Mouse (Mus musculus): Measurements from ENCODE around the gene Pcare. TPM values are rescaled to one million over a fixed set of nuclear protein-coding genes. Genes with fewer than 3 reads are reported as not detected.
"Not testable (repeated sequence)": the region's sequence is repeated elsewhere in the genome, so short reads cannot be mapped to it uniquely, and the experiment has no call there.

Gene Pcare
- polyA plus RNA-seq, 1 experiment from 2014 or later = not detected

DNA sequence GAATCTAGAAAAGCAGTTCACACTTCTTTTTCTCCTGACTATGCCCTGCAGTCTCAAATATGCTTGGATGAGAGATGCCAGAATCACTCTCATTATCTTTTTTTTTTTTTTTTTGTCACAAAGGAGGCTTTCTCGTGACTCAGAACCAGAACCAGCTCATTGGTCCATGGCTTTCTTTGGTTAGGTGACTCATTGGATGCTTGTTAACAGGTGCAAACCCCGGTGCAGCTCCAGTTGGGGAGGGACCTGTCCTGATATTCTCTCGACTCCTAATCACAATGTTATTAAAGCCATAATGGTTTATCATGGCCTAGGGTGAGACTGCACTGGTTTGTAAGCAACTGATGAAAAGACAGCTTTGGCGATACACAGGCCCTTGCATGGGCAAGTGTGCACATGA, 21.5 kb upstream of the Pcare start:
- H3K27ac ChIP-seq = no peak overlapping the region
- WGBS = 70% methylated on average over 4 of the region's 4 CpGs
- H3K27me3 ChIP-seq (replicated peaks) = no peaks in the 10 kb centered on the region
- H3K9ac ChIP-seq = no peak overlapping the region
- H3K36me3 ChIP-seq = no peaks in the 10 kb centered on the region
- no peak overlapping the region for H3K4me2 ChIP-seq
- H3K9me3 ChIP-seq = no peaks in the 10 kb centered on the region
- H3K4me3 ChIP-seq (replicated peaks) = no peak overlapping the region
- ATAC-seq (ENCODE audit: insufficient read depth, low FRiP score, low read depth) = no peak
- H3K4me1 ChIP-seq = no peaks in the 10 kb centered on the region

DNA sequence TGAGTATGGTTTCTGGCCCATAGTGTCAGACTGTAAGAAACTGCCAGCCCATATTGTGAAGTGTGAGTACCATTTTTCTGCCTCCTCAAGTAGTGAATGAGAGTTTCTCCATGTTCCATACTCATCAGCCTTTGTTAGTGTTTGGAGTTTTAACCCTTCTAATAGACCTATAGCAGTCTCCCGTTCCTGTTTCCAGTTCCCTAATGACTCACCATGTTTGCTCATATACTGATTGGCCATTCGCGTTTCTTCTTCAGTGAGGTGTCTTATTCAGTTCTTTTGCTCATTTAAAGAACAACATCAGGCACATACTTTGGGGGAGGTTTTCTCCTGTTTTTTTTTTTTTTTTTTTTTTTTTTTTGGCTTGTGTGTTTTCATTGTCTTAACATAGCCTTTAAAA, 18.0 kb upstream of the Pcare start:
- H3K9ac ChIP-seq = no peak overlapping the region
- ATAC-seq (ENCODE audit: insufficient read depth, low FRiP score, low read depth) = no peak
- no peak overlapping the region for H3K4me3 ChIP-seq (replicated peaks)
- no peak overlapping the region for H3K27ac ChIP-seq
- no peak overlapping the region for H3K4me2 ChIP-seq
- no peaks in the 10 kb centered on the region for H3K4me1 ChIP-seq
- no peaks in the 10 kb centered on the region for H3K9me3 ChIP-seq
- H3K27me3 ChIP-seq (replicated peaks) = no peaks in the 10 kb centered on the region
- no peaks in the 10 kb centered on the region for H3K36me3 ChIP-seq
- WGBS = 85% methylated on average over 3 of the region's 3 CpGs

DNA sequence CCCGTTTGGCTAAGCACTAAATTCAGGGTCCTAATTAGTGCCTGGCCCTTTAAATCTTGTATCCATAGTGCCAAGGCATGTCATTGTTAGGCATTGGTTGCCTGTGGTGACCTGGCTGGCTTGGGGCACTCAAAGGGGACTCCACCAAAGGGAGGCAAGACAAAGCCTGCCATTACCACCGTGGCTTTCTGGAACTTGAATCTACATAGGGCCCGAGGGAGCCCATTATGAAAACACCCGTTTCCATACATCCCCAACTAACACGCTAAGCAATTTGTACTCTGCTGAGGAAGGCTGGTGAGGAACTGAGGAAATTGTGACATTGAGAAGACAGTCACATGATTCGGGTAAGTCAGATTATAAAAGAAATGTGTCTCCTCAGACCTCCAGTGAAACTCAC, 16.9 kb upstream of the Pcare start:
- Histone ChIP-seq H3K27me3 (replicated peaks) (no peaks in the 10 kb centered on the region), H3K4me3 (replicated peaks) (no peak overlapping the region)
- WGBS = 49% methylated on average over 6 of the region's 6 CpGs

DNA sequence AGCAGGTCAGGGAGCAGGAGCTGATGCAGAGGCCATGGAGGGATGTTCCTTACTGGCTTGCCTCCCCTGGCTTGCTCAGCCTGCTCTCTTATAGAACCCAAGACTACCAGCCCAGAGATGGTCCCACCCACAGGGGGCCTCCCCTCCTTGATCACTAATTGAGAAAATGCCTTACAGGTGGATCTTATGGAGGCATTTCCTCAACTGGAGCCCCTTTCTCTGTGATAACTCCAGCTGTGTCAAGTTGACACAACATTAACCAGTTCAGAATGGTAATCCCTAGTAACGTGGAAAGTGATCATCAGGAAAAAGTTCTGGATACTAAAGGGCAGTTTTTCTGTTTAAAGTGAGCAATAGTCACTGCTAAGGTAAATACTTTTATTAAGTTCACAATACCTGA, 15.5 kb upstream of the Pcare start, which contains the start of gene Clip4:
Gene Clip4, plus strand, starts transcription at position 301 of the 400 bp plus-strand sequence.
- H3K27ac ChIP-seq; H3K4me1 ChIP-seq; H3K4me3 ChIP-seq (replicated peaks); H3K9ac ChIP-seq; H3K36me3 ChIP-seq; H3K9me3 ChIP-seq; ATAC-seq (ENCODE audit: insufficient read depth, low FRiP score, low read depth); H3K27me3 ChIP-seq (replicated peaks); H3K4me2 ChIP-seq: not testable (repeated sequence)
- WGBS = 62% methylated on average over 1 of the region's 1 CpGs

More for the DNA sequence above, 16.9 kb upstream of the Pcare start:
- Histone ChIP-seq H3K4me2 (no peak overlapping the region), H3K27ac (no peak overlapping the region), H3K4me1 (no peaks in the 10 kb centered on the region), H3K9ac (no peak overlapping the region), H3K9me3 (no peaks in the 10 kb centered on the region), H3K36me3 (no peaks in the 10 kb centered on the region)
- ATAC-seq (ENCODE audit: insufficient read depth, low FRiP score, low read depth) = no peak

DNA sequence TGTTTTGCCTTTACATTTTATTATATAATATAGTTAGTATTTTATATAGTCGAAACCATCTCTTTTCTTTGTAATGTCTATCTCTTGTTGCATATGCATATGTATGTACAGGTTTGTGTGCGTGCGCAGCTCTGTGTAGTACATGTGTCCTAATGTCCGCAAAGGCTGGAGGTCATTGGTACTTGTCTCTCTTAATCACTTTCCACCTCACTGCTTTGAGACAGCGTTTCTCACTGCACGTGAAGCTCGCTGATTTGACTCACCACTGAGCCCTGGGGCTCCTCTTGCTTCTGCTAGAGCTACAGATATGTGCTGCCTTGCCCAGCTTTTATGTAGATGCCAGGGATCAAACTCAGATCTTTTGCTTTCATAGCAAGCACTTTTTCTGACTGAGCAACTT, 7.8 kb upstream of the Pcare start:
- H3K36me3 ChIP-seq = no peaks in the 10 kb centered on the region
- WGBS = 84% methylated on average over 7 of the region's 7 CpGs

DNA sequence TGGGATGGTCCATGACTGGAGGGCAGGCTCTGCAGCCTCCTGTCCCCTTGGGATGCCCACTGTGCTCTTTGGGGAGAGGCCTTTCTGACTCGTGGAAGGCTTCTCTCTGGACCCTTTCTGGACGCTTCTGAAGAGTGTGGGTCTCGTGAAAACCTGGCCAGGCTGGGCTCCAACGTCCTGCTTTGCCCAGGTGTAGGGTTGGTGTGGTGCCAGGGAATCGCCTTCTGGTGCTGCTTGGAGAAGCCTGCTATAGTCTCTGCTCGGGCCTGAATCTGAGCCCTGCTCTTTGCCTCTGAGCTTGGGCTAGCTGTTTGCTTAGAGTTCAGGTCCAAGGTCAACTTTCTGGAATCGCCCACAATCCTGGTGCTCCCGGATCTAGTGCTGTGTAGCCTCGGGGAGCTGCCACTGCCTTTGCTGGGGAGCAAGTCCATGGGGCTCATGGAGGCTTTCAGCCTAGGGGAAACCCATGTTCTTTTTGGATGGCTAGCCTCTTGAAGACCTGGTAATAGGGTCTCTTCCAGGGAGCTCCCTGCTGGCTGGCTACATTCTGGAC, 3.0 kb downstream of the Pcare start:
- WGBS = 74% methylated on average over 9 of the region's 9 CpGs

More for the DNA sequence above, 7.8 kb upstream of the Pcare start:
- Histone ChIP-seq H3K9me3 (no peaks in the 10 kb centered on the region), H3K27me3 (replicated peaks) (no peaks in the 10 kb centered on the region), H3K27ac (no peak overlapping the region), H3K4me2 (no peak overlapping the region), H3K9ac (no peak overlapping the region), H3K4me3 (replicated peaks) (no peak overlapping the region), H3K4me1 (no peaks in the 10 kb centered on the region)
- ATAC-seq (ENCODE audit: insufficient read depth, low FRiP score, low read depth) = no peak

DNA sequence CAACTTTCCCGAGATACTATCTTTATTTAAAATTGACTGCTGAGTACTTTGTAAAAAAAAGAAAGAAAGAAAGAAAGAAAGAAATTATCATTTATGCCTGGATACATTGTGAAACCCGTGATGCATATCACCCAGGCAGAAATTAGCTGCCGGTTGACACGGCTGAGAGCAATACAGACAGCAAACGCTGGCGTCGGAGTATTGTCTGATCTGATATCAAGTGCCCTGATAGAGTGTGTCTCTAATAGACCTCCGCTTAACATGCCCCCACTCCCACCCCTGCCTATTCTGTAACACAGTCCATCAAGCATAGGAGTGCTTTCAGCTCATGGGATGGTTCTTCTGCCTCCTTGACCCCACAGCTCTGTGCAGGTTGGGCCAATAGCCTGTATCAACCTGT, 5.1 kb downstream of the Pcare start:
- ATAC-seq (ENCODE audit: insufficient read depth, low FRiP score, low read depth) = no peak
- Histone ChIP-seq H3K9ac (no peak overlapping the region), H3K9me3 (no peaks in the 10 kb centered on the region), H3K4me1 (0 out of 2 replicates have a peak, but pooled peaks cover 4% of the 10 kb centered on the region), H3K27me3 (replicated peaks) (no peaks in the 10 kb centered on the region), H3K4me2 (no peak overlapping the region), H3K27ac (no peak overlapping the region), H3K4me3 (replicated peaks) (no peak overlapping the region), H3K36me3 (no peaks in the 10 kb centered on the region)
- 78% methylated on average over 8 of the region's 8 CpGs for WGBS

More for the DNA sequence above, 3.0 kb downstream of the Pcare start:
- H3K9ac ChIP-seq = no peak overlapping the region
- no peak overlapping the region for H3K4me3 ChIP-seq (replicated peaks)
- no peaks in the 10 kb centered on the region for H3K27me3 ChIP-seq (replicated peaks)
- no peaks in the 10 kb centered on the region for H3K36me3 ChIP-seq
- H3K4me1 ChIP-seq = no peaks in the 10 kb centered on the region
- no peaks in the 10 kb centered on the region for H3K9me3 ChIP-seq
- no peak overlapping the region for H3K4me2 ChIP-seq
- ATAC-seq (ENCODE audit: insufficient read depth, low FRiP score, low read depth) = no peak; the same call in 1 of the 2 replicates
- no peak overlapping the region for H3K27ac ChIP-seq

DNA sequence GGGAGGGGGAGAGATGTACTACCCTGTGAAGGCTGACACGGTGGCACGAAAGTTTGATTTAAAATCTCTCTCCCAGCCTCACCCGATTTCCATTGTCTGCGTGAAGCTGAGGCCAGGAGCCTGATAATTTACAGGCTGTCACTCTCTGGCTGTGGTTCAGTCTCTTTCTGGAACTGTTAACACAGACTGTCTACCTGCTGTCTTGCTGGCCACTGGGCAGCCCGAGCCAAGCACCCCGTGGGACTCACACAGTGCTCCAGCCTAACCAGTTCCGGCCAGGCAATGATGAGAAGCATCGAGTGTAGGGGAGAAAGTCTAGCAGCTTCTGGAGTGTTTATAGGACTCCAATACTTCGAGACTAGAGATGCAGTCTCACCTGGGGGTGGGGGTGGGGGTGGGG, 6.6 kb downstream of the Pcare start:
- WGBS = 70% methylated on average over 9 of the region's 9 CpGs

DNA sequence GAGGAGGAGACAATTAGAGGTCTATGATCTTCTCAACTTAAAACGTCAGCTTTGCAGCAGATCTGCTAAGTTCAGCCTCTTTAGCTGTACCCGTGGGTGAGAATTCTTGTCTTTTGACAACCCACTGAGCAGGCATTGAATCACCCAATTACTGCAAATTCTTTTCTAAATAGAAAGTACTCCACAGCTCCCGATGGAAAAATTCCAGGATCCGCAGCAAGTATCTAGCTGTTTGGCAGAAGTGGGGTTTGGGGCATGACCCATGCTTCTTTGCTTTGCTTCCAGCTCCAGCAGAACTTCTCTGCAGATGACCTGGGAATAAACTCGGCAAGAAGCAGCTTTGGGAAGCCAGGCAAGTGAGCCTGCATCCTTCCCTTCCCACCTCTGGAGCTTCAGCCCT, 9.8 kb downstream of the Pcare start:
- no peak for ATAC-seq (ENCODE audit: insufficient read depth, low FRiP score, low read depth)
- no peaks in the 10 kb centered on the region for H3K9me3 ChIP-seq
- H3K4me2 ChIP-seq = no peak overlapping the region
- WGBS = 32% methylated on average over 5 of the region's 5 CpGs
- no peaks in the 10 kb centered on the region for H3K36me3 ChIP-seq
- no peaks in the 10 kb centered on the region for H3K27me3 ChIP-seq (replicated peaks)
- H3K4me1 ChIP-seq = 0 out of 2 replicates have a peak, but pooled peaks cover 4% of the 10 kb centered on the region
- no peak overlapping the region for H3K27ac ChIP-seq
- H3K9ac ChIP-seq = no peak overlapping the region
- H3K4me3 ChIP-seq (replicated peaks) = no peak overlapping the region

More for the DNA sequence above, 6.6 kb downstream of the Pcare start:
- 0 out of 2 replicates have a peak, but pooled peaks cover 4% of the 10 kb centered on the region for H3K4me1 ChIP-seq
- H3K27ac ChIP-seq = no peak overlapping the region
- no peak overlapping the region for H3K4me2 ChIP-seq
- H3K4me3 ChIP-seq (replicated peaks) = no peak overlapping the region
- ATAC-seq (ENCODE audit: insufficient read depth, low FRiP score, low read depth) = no peak
- no peaks in the 10 kb centered on the region for H3K9me3 ChIP-seq
- no peaks in the 10 kb centered on the region for H3K27me3 ChIP-seq (replicated peaks)
- H3K36me3 ChIP-seq = no peaks in the 10 kb centered on the region
- no peak overlapping the region for H3K9ac ChIP-seq

DNA sequence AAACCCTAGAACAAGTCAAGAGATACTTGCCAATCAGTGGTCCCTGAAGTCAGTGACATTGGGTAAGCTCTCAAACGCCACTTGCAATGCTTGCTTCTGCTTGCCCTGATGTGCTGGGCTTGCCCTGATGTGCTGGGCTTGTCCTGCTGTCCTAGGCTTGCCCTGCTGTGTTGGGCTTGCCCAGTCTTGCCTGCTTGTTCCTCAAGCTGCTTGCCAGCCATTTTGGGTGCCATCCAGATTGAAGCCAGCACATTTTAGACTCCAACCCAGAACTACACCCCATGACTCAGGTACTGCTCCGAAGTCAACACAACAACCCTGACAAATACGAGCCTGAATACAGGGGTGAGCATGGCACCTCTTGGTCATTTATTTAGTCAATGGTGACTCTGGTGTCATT, 10.5 kb downstream of the Pcare start:
- H3K36me3 ChIP-seq = no peaks in the 10 kb centered on the region
- no peaks in the 10 kb centered on the region for H3K9me3 ChIP-seq
- H3K4me2 ChIP-seq = no peak overlapping the region
- H3K4me3 ChIP-seq (replicated peaks) = no peak overlapping the region
- H3K4me1 ChIP-seq = 0 out of 2 replicates have a peak, but pooled peaks cover 4% of the 10 kb centered on the region
- no peak for ATAC-seq (ENCODE audit: insufficient read depth, low FRiP score, low read depth)
- no peaks in the 10 kb centered on the region for H3K27me3 ChIP-seq (replicated peaks)
- WGBS = 66% methylated on average over 3 of the region's 3 CpGs
- H3K9ac ChIP-seq = no peak overlapping the region
- no peak overlapping the region for H3K27ac ChIP-seq

DNA sequence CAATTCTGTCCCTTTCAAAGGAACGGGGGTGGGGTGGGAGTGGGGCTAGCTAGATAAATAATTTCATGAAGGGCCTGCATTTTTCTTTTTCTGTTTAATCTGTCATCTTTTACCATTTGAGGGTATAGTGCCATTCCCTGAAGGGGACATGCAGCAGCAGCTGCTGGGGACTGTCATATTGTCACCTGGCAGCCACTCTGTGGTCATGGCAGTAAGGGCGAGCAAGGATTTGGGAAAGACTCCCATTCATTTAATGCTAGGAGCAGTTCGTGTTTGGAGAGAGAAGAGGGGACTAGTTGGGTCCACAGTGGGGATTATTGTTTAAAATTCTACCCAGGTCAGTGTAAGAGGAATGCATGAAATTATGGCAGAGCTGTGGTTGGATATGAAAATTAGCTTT, 16.3 kb downstream of the Pcare start:
- no peak overlapping the region for H3K27ac ChIP-seq
- H3K36me3 ChIP-seq = no peaks in the 10 kb centered on the region
- H3K4me1 ChIP-seq = no peaks in the 10 kb centered on the region
- no peaks in the 10 kb centered on the region for H3K27me3 ChIP-seq (replicated peaks)
- H3K9me3 ChIP-seq = no peaks in the 10 kb centered on the region
- H3K9ac ChIP-seq = no peak overlapping the region
- no peak overlapping the region for H3K4me3 ChIP-seq (replicated peaks)
- H3K4me2 ChIP-seq = no peak overlapping the region
- ATAC-seq (ENCODE audit: insufficient read depth, low FRiP score, low read depth) = no peak
- 50% methylated on average over 3 of the region's 3 CpGs for WGBS

DNA sequence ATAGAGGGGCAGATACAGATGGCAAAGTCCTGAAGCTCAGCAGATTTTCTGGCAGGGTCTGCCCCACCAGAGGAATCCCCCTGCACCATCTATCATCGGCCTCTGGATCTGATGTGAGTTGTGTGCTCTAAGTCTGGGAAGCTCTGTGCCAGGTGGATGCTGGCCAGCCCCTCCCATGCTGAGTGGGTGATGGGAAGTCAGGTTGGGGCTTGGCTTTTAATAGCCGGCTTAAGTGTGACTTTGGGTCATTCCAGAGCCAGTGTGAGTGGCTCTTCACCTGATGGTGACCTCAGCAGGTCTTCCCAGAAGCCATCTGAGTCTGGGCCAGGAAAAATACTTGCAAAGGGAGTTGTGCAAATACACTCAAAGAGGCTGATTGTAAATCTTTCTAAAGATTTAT, 22.0 kb downstream of the Pcare start:
- no peak for ATAC-seq (ENCODE audit: insufficient read depth, low FRiP score, low read depth)
- no peak overlapping the region for H3K4me2 ChIP-seq
- H3K9me3 ChIP-seq = no peaks in the 10 kb centered on the region
- no peak overlapping the region for H3K27ac ChIP-seq
- 41% methylated on average over 2 of the region's 2 CpGs for WGBS
- no peaks in the 10 kb centered on the region for H3K4me1 ChIP-seq
- H3K27me3 ChIP-seq (replicated peaks) = no peaks in the 10 kb centered on the region
- H3K9ac ChIP-seq = no peak overlapping the region
- H3K36me3 ChIP-seq = no peaks in the 10 kb centered on the region
- H3K4me3 ChIP-seq (replicated peaks) = no peak overlapping the region

DNA sequence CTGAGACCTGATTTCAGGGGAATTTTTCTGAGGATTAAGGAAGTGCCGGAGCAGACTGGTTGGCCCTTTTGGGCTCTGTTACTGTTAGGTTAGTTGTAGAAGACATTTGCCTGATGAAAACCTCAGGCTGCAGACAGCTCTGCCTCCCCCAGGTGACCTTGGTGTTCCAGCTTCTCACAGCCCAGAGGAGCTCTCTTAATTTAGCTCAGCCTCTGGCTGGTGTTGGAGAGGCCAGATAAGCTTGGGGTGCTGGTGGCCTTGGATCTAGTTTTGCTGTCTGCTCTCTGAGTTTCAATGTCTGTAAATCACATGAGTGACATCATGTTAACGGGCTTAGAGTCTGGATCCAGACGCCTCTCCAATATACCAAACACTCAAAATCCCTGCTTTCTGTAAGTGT, 31.7 kb downstream of the Pcare start:
- Histone ChIP-seq H3K9ac (no peak overlapping the region), H3K4me3 (replicated peaks) (no peak overlapping the region), H3K4me2 (no peak overlapping the region), H3K36me3 (no peaks in the 10 kb centered on the region), H3K27ac (no peak overlapping the region), H3K27me3 (replicated peaks) (no peaks in the 10 kb centered on the region), H3K9me3 (no peaks in the 10 kb centered on the region), H3K4me1 (no peaks in the 10 kb centered on the region)
- ATAC-seq (ENCODE audit: insufficient read depth, low FRiP score, low read depth) = no peak
- 56% methylated on average over 3 of the region's 3 CpGs for WGBS
